Mouse (Mus musculus) bone marrow macrophage, adult 2 months (primary cell): ENCODE measurements around the gene Gm815. TPM values are rescaled to one million over a fixed set of nuclear protein-coding genes. Genes with fewer than 3 reads are reported as not detected.

ENCODE experiments used
- H3K27ac ChIP-seq: 2 replicates; pipeline ENCODE4 v1.5.1; 2012; ENCODE audit warnings: low read depth, low read length; ENCODE audit not compliant: insufficient read depth
- H3K4me1 ChIP-seq: 2 replicates; pipeline ENCODE4 v1.6.1; 2012; ENCODE audit warnings: low read length; ENCODE audit not compliant: control insufficient read depth, insufficient read depth
- H3K4me3 ChIP-seq: 2 replicates; pipeline ENCODE4 v1.5.1; 2012; ENCODE audit warnings: mild to moderate bottlenecking, low read length, moderate library complexity; ENCODE audit not compliant: insufficient read depth
- CTCF ChIP-seq: IDR thresholded peaks from 2 replicates; pipeline ENCODE4 v1.5.1; 2012; ENCODE audit warnings: low read depth, mild to moderate bottlenecking, low read length, moderate library complexity
- POLR2A ChIP-seq: IDR thresholded peaks from 2 replicates; pipeline ENCODE4 v1.6.1; 2012; ENCODE audit warnings: mild to moderate bottlenecking, low read depth, low read length, borderline replicate concordance
- polyA plus RNA-seq: library from polyadenylated mRNA; stranded (reverse); fragments of >200 nt; gene quantifications from 2 replicates; pipeline ENCODE4 v1.2.4, GENCODE M21; 2012; ENCODE audit not compliant: missing spikeins, insufficient read depth, insufficient read length

Gene Gm815
- polyA plus RNA-seq, 1 experiment: not detected

DNA sequence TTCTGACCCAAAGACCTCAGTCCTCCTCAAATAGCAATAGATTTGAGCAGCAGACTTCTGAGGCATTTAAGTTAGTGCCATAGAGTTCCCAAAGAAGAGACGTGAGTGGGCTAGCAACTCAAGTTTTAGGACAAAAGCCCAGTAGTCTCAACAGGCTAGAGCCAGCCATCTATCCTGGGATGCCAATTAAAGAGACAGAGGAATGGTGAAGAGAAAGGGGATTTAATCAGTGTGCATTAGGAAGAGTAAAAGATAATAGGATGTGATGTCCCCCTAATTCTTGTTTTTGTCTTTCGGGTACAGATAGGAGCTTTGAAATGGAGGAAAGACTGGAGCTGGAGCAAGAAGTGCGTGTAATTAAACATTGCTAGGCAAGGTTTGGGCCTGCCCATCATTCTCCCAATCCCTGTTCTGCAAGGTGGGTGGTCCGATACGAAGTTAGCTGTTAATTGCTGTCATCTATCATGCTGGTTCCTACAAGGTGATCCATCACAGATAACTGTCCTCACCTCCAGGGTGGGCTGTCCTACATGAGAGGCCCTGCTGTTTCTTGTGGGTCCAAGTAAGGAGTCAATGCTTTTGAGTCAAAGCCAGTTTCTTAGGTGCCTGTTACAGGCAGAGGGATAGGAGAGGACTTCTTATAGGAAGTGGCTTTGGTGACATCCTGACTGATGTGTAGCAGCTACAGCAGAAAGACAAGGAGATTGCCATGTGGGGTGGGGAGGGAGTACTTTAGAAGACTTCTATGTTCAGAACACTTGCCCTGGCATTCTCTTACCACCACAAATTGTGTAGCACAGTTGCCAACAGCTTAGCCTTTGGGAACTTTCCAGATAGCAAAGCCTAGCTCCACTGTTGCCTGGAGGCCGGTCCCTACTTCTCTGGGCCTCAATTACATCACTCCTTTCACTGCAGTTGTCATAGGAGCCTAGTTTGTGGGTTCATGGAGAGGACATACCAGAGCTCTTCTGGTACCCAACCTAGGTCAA is 44.9 kb downstream of the Gm815 start:
- TF ChIP-seq POLR2A (no peak), CTCF (no peak)
- no peaks in the 10 kb centered on the region for H3K4me1 ChIP-seq
- H3K27ac ChIP-seq: no peak overlapping the region
- H3K4me3 ChIP-seq: no peak overlapping the region

DNA sequence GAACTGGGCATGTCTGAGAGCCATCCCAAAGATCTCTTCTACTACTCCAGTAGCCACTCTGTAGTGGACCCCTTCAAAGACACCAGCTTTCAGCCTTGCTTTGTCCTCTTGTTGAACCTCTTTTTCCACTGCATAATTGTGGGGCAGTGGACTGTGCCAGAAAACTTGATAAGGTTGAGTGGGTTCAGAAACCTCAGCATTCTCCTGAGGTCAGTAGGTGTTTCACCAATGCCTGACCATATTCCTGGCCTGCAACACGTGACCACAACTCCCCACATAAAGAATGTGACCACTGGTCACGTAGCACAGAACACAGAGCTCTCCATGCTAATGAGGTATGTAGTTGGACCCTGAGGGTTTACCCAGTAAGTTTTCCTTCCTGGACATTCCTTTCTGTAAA is 48.5 kb downstream of the Gm815 start:
- Histone ChIP-seq H3K4me1 (no peaks in the 10 kb centered on the region), H3K27ac (no peak overlapping the region), H3K4me3 (no peak overlapping the region)
- TF ChIP-seq POLR2A (no peak), CTCF (no peak)
